Mouse (Mus musculus): ENCODE results near the gene Ltb4r1. TPM values are rescaled to one million over a fixed set of nuclear protein-coding genes. Genes with fewer than 3 reads are reported as not detected.

Gene Ltb4r1
- polyA plus RNA-seq, 1 experiment: 3.0 TPM

DNA sequence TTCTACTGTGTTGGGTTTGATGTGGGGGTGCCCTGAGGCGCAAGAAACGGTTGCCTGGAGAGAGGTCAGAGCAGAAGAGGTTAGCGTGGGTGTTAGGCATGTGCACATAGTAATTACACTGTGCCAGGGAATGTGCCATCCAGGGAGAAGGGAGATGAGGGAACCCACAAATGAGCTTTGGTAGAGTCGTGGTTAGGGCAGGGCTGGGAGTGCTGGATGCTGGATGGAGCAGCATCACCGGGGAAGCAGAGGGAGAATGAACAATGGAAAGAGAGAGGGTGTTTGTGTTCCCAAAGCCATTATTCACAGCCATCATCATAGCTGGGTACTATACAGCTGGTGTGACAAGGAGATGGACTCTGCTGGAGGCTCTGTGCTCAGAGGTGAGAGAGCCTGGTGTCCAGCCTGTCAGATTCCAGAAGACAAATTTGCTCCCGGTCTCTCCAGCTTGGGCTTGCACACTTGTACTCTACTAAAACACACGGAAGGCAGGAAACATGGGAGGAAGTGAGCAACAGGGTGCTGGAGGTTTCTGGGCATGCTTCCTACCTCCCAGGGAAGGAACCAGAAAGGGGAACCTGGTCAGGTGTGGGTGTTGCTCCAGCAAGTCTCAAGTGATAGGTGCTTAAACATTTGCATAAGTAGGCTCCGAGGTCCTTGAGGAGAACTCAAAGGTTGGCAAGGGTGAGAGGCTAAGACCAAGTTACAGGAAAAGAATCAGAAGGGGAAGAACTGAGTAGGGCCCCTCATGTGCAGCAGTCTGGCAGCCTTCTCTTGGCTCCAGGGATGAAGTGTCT lies 37.7 kb upstream of the Ltb4r1 start:
- no peak overlapping the region for H3K27ac ChIP-seq (ENCODE audit: insufficient read depth, low read length)

DNA sequence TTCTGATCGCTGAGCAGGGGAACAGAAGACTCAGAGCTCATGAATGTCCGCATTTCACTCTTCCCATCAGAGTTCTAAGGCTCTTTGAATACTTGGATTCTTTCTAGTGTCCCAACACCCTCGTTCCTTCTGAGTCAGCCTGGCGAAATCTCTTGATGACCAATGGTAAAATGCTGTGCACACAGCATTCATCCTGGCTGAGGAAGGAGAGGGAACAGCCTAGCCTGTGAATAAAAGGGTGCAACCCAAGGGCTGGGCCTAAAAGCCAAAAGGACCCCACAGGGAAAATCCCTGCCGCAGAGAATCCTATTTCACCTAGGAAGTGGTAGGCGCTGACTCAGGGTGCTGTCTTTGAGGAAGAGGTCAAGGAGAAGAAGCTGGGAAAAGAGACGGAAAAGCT lies 35.6 kb upstream of the Ltb4r1 start:
- Histone ChIP-seq H3K4me1 (ENCODE audit: control insufficient read depth, insufficient read depth, low read length) (no peaks in the 10 kb centered on the region), H3K9me3 (replicated peaks; ENCODE audit: control insufficient read depth, insufficient read depth, low read length, poor library complexity, severe bottlenecking) (no peaks in the 10 kb centered on the region), H3K36me3 (ENCODE audit: control insufficient read depth, insufficient read depth, low read length, poor library complexity, severe bottlenecking) (no peaks in the 10 kb centered on the region), H3K4me3 (ENCODE audit: low read depth, low read length) (no peak overlapping the region), H3K9ac (ENCODE audit: low read depth, poor library complexity, severe bottlenecking) (no peak overlapping the region), H3K27me3 (ENCODE audit: control insufficient read depth, insufficient read depth, low read length, poor library complexity, severe bottlenecking) (no peaks in the 10 kb centered on the region), H3K27ac (ENCODE audit: insufficient read depth, low read length) (no peak overlapping the region)
- TF ChIP-seq POLR2A (IDR thresholded peaks at IDR 0.05; ENCODE audit: insufficient read depth, low read length) (no peak), EP300 (IDR thresholded peaks at IDR 0.05; ENCODE audit: insufficient read depth, low read depth, low read length) (no peak), CTCF (IDR thresholded peaks at IDR 0.05; ENCODE audit: low read depth, low read length) (no peak)

More for the DNA sequence above, 37.7 kb upstream of the Ltb4r1 start:
- Histone ChIP-seq H3K27me3 (ENCODE audit: control insufficient read depth, insufficient read depth, low read length, poor library complexity, severe bottlenecking) (no peaks in the 10 kb centered on the region), H3K4me3 (ENCODE audit: low read depth, low read length) (no peak overlapping the region), H3K9me3 (replicated peaks; ENCODE audit: control insufficient read depth, insufficient read depth, low read length, poor library complexity, severe bottlenecking) (no peaks in the 10 kb centered on the region), H3K36me3 (ENCODE audit: control insufficient read depth, insufficient read depth, low read length, poor library complexity, severe bottlenecking) (no peaks in the 10 kb centered on the region), H3K4me1 (ENCODE audit: control insufficient read depth, insufficient read depth, low read length) (no peaks in the 10 kb centered on the region), H3K9ac (ENCODE audit: low read depth, poor library complexity, severe bottlenecking) (no peak overlapping the region)
- no peak for TF ChIP-seq CTCF (IDR thresholded peaks at IDR 0.05; ENCODE audit: low read depth, low read length)
- no peak for TF ChIP-seq POLR2A (IDR thresholded peaks at IDR 0.05; ENCODE audit: insufficient read depth, low read length)
- no peak for TF ChIP-seq EP300 (IDR thresholded peaks at IDR 0.05; ENCODE audit: insufficient read depth, low read depth, low read length)

DNA sequence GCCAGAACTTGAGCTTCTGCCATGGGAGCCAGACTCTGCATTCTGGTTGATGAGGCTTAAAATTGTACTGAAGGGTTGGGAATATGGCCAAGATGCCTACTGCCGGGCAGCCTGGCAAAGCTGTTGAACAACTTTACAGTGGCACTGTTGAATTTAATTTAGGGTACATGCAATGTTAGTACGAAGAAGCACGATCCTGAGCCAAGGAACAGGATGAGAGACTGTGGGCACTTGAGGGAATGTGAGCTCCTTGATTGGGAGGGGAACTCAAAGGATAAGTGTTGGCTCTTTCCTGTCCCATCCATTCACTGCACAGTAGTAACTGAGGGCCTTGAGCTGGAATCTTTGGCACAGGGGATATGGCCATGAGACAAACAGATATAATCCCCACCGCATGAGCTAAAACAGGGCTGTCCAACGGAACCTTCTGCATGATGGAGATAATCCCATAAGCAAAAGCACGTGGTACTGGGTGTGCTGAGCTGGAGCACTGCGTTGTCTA lies 35.2 kb upstream of the Ltb4r1 start:
- Histone ChIP-seq H3K27me3 (ENCODE audit: control insufficient read depth, insufficient read depth, low read length, poor library complexity, severe bottlenecking) (no peaks in the 10 kb centered on the region), H3K36me3 (ENCODE audit: control insufficient read depth, insufficient read depth, low read length, poor library complexity, severe bottlenecking) (no peaks in the 10 kb centered on the region), H3K9ac (ENCODE audit: low read depth, poor library complexity, severe bottlenecking) (no peak overlapping the region), H3K27ac (ENCODE audit: insufficient read depth, low read length) (no peak overlapping the region), H3K9me3 (replicated peaks; ENCODE audit: control insufficient read depth, insufficient read depth, low read length, poor library complexity, severe bottlenecking) (no peaks in the 10 kb centered on the region), H3K4me3 (ENCODE audit: low read depth, low read length) (no peak overlapping the region), H3K4me1 (ENCODE audit: control insufficient read depth, insufficient read depth, low read length) (no peaks in the 10 kb centered on the region)
- TF ChIP-seq EP300 (IDR thresholded peaks at IDR 0.05; ENCODE audit: insufficient read depth, low read depth, low read length): no peak
- no peak for TF ChIP-seq POLR2A (IDR thresholded peaks at IDR 0.05; ENCODE audit: insufficient read depth, low read length)
- no peak for TF ChIP-seq CTCF (IDR thresholded peaks at IDR 0.05; ENCODE audit: low read depth, low read length)

DNA sequence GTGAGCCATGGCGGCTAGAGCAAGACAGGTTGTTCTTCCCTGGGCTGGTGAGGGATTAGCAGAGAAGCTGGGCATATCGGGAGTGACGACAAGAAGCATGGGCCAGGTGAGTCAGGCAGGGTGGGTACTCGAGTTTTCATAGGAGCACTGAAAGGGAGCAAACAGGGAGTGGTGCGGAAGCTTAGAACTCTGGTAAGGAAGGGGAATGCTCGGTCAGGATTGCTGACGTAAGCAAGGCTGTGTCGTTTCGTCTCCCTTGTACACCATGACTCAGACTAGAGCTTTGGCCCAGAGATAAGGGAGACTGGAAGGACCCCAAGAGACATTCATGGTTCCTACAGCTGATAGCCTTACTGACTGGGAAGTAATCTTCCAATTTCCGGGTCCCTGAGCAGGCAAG lies 31.9 kb upstream of the Ltb4r1 start:
- Histone ChIP-seq H3K27ac (ENCODE audit: insufficient read depth, low read length) (no peak overlapping the region), H3K27me3 (ENCODE audit: control insufficient read depth, insufficient read depth, low read length, poor library complexity, severe bottlenecking) (no peaks in the 10 kb centered on the region), H3K36me3 (ENCODE audit: control insufficient read depth, insufficient read depth, low read length, poor library complexity, severe bottlenecking) (no peaks in the 10 kb centered on the region; the same call in 1 of the 2 replicates), H3K9me3 (replicated peaks; ENCODE audit: control insufficient read depth, insufficient read depth, low read length, poor library complexity, severe bottlenecking) (no peaks in the 10 kb centered on the region), H3K4me3 (ENCODE audit: low read depth, low read length) (no peak overlapping the region), H3K9ac (ENCODE audit: low read depth, poor library complexity, severe bottlenecking) (no peak overlapping the region), H3K4me1 (ENCODE audit: control insufficient read depth, insufficient read depth, low read length) (no peaks in the 10 kb centered on the region)
- TF ChIP-seq CTCF (IDR thresholded peaks at IDR 0.05; ENCODE audit: low read depth, low read length): no peak

DNA sequence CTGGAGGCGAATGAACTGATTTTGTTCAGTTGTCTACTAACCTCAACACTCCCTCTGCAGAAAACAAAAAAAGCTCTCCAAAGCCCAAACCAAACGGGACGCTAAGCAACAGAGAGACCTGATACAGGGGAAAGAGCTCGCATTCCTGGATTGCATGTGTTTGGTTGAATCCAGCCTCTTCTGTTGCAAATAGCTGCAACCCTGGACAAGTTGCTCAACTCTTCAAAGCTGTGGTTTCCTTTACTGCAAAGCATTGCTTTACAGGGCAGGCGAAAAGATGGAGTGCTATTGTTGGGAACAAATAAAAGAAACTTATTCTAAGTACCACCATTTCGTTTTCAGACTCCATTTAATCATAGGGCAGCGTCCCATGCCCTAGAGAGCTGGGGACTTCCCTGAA lies 30.9 kb upstream of the Ltb4r1 start:
- Histone ChIP-seq H3K9ac (ENCODE audit: low read depth, poor library complexity, severe bottlenecking) (no peak overlapping the region), H3K27ac (ENCODE audit: insufficient read depth, low read length) (no peak overlapping the region), H3K36me3 (ENCODE audit: control insufficient read depth, insufficient read depth, low read length, poor library complexity, severe bottlenecking) (no peaks in the 10 kb centered on the region; the same call in 1 of the 2 replicates), H3K9me3 (replicated peaks; ENCODE audit: control insufficient read depth, insufficient read depth, low read length, poor library complexity, severe bottlenecking) (no peaks in the 10 kb centered on the region), H3K4me1 (ENCODE audit: control insufficient read depth, insufficient read depth, low read length) (no peaks in the 10 kb centered on the region), H3K27me3 (ENCODE audit: control insufficient read depth, insufficient read depth, low read length, poor library complexity, severe bottlenecking) (no peaks in the 10 kb centered on the region), H3K4me3 (ENCODE audit: low read depth, low read length) (no peak overlapping the region)
- TF ChIP-seq EP300 (IDR thresholded peaks at IDR 0.05; ENCODE audit: insufficient read depth, low read depth, low read length): no peak
- TF ChIP-seq POLR2A (IDR thresholded peaks at IDR 0.05; ENCODE audit: insufficient read depth, low read length): no peak
- TF ChIP-seq CTCF (IDR thresholded peaks at IDR 0.05; ENCODE audit: low read depth, low read length): no peak

DNA sequence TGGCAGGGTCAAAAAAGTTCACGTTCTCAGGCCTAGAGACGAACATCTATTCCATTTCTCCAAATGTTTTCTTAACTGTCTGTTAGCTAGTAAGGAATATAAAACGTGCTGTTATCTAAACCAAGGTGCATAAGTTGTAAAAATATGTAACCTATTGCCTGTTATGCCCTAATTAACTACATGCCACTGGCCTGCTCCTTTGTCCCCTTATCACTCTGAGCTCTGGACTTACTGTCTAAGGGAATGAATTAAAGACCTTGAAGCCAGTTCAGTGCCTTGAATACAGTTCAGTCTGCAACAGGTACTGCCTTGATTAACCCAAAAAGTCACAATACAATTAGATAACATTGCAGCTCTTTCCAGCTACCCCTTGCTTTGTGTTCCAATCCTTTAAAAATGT lies 30.4 kb upstream of the Ltb4r1 start:
- TF ChIP-seq EP300 (IDR thresholded peaks at IDR 0.05; ENCODE audit: insufficient read depth, low read depth, low read length) (no peak), CTCF (IDR thresholded peaks at IDR 0.05; ENCODE audit: low read depth, low read length) (no peak), POLR2A (IDR thresholded peaks at IDR 0.05; ENCODE audit: insufficient read depth, low read length) (no peak)
- Histone ChIP-seq H3K4me1 (ENCODE audit: control insufficient read depth, insufficient read depth, low read length) (no peaks in the 10 kb centered on the region), H3K4me3 (ENCODE audit: low read depth, low read length) (no peak overlapping the region), H3K27me3 (ENCODE audit: control insufficient read depth, insufficient read depth, low read length, poor library complexity, severe bottlenecking) (no peaks in the 10 kb centered on the region), H3K9ac (ENCODE audit: low read depth, poor library complexity, severe bottlenecking) (no peak overlapping the region), H3K36me3 (ENCODE audit: control insufficient read depth, insufficient read depth, low read length, poor library complexity, severe bottlenecking) (no peaks in the 10 kb centered on the region; the same call in 1 of the 2 replicates), H3K9me3 (replicated peaks; ENCODE audit: control insufficient read depth, insufficient read depth, low read length, poor library complexity, severe bottlenecking) (no peaks in the 10 kb centered on the region), H3K27ac (ENCODE audit: insufficient read depth, low read length) (no peak overlapping the region)
